Mouse (Mus musculus) heart, embryonic 15.5 days (tissue): ENCODE data around the gene Hpse2. TPM values are rescaled to one million over a fixed set of nuclear protein-coding genes. Genes with fewer than 3 reads are reported as not detected.
A peak's percentile ranks its signal among the peaks of the same experiment; 100 is the strongest.
"Not testable (repeated sequence)": the region's sequence is repeated elsewhere in the genome, so short reads cannot be mapped to it uniquely, and the experiment has no call there.

Experiments
- ATAC-seq: fragments of 200-750 bp; cut with Nextera tagmentation; replicated peaks from 2 replicates; pipeline ENCODE4 v1.8.0; 2017; ENCODE audit warnings: low read depth, moderate TSS enrichment; ENCODE audit not compliant: insufficient number of reproducible peaks, insufficient read depth, low FRiP score
- H3K27ac ChIP-seq: fragments of 300-500 bp; sonication (generic); 2 replicates; pipeline ENCODE4 v1.5.1; 2015; ENCODE audit warnings: mild to moderate bottlenecking, inconsistent platforms
- H3K27me3 ChIP-seq: fragments of 300-500 bp; sonication (generic); 2 replicates; pipeline ENCODE4 v1.6.1; 2015; ENCODE audit warnings: inconsistent platforms
- H3K36me3 ChIP-seq: fragments of 300-500 bp; sonication (generic); 2 replicates; pipeline ENCODE4 v1.6.1; 2015; ENCODE audit warnings: mild to moderate bottlenecking, inconsistent platforms
- H3K4me1 ChIP-seq: fragments of 300-500 bp; sonication (generic); replicated peaks from 2 replicates; pipeline ENCODE4 v1.6.1; 2015; ENCODE audit warnings: inconsistent platforms
- H3K4me2 ChIP-seq: fragments of 300-500 bp; sonication (generic); 2 replicates; pipeline ENCODE4 v1.6.1; 2015; ENCODE audit warnings: inconsistent platforms, mild to moderate bottlenecking, moderate library complexity
- H3K4me3 ChIP-seq: fragments of 300-500 bp; sonication (generic); 2 replicates; pipeline ENCODE4 v1.5.1; 2015; ENCODE audit warnings: mild to moderate bottlenecking, inconsistent platforms
- H3K9ac ChIP-seq: fragments of 300-500 bp; sonication (generic); 2 replicates; pipeline ENCODE4 v1.6.1; 2015; ENCODE audit warnings: mild to moderate bottlenecking, inconsistent platforms
- H3K9me3 ChIP-seq: fragments of 300-500 bp; sonication (generic); replicated peaks from 2 replicates; pipeline ENCODE4 v1.6.1; 2016; ENCODE audit warnings: inconsistent platforms
- WGBS: fragments of 180-500 bp; shearing (Covaris S2); methylation state at CpG from one replicate; pipeline ENCODE4 v1.1.7; 2015; ENCODE audit warnings: mixed read lengths; 5-methylcytosine and 5-hydroxymethylcytosine counted together
- polyA plus RNA-seq: library from polyadenylated mRNA; unstranded; fragments of >200 nt; fragmentation: Nextera tagmentation; extraction: Ambion mirVana; gene quantifications from 2 replicates; pipeline ENCODE4 v1.2.1, GENCODE M21; 2015

The Hpse2 gene
- polyA plus RNA-seq, 1 experiment from 2014 or later = 0.66 TPM

DNA sequence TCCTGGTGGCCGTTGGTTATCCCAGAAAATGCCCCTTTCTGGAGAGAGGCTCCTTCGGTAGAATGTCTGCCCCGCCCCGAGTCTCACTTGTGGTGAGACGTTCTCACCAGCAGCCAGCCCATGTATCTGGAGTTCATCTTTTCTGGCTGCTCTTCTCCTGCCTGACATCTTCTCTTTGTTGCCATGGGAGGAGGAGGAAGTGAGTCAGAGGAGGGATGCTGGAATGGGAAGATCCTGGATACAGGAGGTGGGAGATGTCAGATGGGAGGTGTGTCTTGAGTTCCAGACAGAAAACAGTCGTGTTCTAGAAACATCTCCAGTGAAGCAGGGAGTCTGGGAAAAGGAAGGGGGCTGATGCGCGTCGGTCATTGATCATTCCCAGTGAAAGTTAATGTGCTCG lies 578.7 kb downstream of the Hpse2 start:
- no peak overlapping the region for H3K4me2 ChIP-seq
- no peak overlapping the region for H3K4me3 ChIP-seq
- no peaks in the 10 kb centered on the region for H3K9me3 ChIP-seq
- no peaks in the 10 kb centered on the region for H3K27me3 ChIP-seq
- WGBS = 71% methylated on average over 10 of the region's 10 CpGs
- H3K27ac ChIP-seq = no peak overlapping the region
- no peak overlapping the region for H3K9ac ChIP-seq
- ATAC-seq = no peak
- no peaks in the 10 kb centered on the region; the same call in 1 of the 2 replicates for H3K4me1 ChIP-seq
- no peaks in the 10 kb centered on the region for H3K36me3 ChIP-seq

DNA sequence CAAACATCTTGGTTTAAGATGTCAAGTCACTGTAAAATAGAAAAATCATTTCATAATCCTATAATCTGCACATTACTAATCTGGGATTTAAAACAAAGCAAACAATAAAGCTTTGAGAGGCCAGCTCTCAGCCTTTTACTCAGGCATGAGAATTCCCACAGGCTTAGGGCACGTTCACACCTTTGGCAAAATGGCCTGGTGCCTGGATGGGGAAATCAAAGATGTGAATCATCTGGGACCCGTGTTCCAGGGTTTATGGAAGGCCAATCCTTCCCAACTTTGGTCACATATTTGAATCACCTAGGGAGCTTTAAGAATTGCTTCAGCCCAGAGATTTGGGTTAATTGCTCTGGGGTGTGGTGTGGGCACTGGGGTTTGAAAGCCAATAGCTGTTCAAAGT lies 590.3 kb downstream of the Hpse2 start:
- H3K4me3 ChIP-seq = no peak overlapping the region
- H3K27me3 ChIP-seq = peaks cover 16% of the 10 kb centered on the region
- no peak overlapping the region for H3K27ac ChIP-seq
- H3K4me1 ChIP-seq = peaks cover 8% of the 10 kb centered on the region
- no peak for ATAC-seq
- H3K9ac ChIP-seq = no peak overlapping the region
- H3K4me2 ChIP-seq = no peak overlapping the region
- H3K9me3 ChIP-seq = no peaks in the 10 kb centered on the region
- no peaks in the 10 kb centered on the region for H3K36me3 ChIP-seq
- 64% methylated on average over 2 of the region's 2 CpGs for WGBS

DNA sequence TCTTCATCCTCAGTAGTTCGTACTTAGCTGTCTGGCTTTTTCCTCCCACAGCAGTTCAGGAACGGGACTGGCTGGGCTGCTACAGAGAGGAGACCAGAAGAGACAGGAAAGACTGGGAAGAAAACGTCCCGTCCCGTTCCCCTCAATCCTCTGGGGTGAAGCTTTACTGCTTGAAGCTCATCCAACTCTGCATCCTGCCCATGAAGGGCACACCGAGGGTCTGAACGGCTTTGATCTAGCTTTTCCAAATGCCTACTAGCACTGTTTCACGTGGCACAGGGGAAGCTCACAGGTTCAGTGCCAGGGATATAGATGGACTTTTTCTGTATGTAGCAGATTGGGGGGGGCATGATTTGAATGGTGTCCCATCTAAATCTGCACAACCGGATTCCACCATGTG lies 592.4 kb downstream of the Hpse2 start:
- Histone ChIP-seq H3K4me1 (peaks cover 8% of the 10 kb centered on the region), H3K27ac (no peak overlapping the region), H3K9me3 (no peaks in the 10 kb centered on the region), H3K4me2 (peak overlapping the region; percentile 79), H3K36me3 (no peaks in the 10 kb centered on the region), H3K4me3 (peak overlapping the region; percentile 48; the same call in 1 of the 2 replicates), H3K9ac (no peak overlapping the region), H3K27me3 (peaks cover 21% of the 10 kb centered on the region)
- 35% methylated on average over 9 of the region's 9 CpGs for WGBS
- no peak for ATAC-seq

DNA sequence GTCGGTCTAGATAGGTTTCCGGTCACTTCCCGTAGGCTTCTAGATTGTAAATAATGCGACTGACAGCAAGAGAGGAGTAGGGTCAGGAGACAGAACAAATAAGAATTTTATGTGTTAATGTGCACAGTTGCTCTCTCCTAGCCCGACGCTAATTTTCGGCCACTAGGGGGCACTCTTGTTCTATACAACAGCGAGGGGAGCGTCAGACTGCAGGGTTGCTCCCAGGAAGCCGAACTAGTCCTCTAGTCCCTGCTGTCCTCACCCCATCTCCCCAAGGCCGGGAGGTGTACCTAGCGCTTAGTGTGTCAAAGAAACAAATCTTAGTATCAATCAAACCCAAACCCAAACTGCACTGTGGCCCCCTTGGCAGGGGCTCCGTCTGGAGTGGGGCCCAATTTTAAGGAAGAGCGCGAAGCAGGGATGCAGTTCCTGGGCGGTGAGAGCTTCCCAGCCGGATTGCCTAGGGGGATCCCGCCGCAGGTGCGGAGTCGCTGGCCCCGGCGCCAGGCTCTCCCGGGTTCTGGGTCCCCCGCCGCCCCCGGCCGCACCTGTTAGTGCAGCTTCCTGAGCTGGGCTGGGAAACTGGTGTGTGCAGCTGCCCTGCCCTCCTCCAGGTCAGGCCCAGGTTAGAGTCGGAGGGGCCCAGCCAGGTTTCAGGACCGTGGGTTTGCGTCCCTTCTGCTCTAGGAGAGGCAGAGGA lies 593.1 kb downstream of the Hpse2 start:
- WGBS = 1% methylated on average over 28 of the region's 31 CpGs

DNA sequence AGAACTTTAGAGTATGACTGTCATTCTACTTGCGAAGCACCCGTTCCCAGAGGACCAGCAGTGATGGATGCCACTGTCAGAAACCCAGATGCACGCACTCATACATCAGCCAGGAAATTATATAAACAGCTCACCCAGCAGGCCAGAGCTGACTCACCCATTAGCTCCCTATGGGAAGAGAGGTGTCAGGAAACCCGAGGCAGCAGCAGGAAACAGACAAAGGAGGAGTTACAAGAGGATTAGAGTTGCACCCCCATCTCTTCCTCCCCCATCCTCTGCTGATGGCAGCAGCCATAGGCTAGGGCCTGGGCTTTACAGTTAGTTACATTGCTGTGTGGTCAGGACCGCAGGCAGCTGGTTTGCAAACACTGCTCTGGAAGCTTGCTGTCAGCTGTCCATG lies 599.8 kb downstream of the Hpse2 start:
- no peaks in the 10 kb centered on the region; the same call in 1 of the 2 replicates for H3K4me1 ChIP-seq
- 28% methylated on average over 5 of the region's 5 CpGs for WGBS
- no peak overlapping the region for H3K9ac ChIP-seq
- ATAC-seq = no peak
- H3K27ac ChIP-seq = no peak overlapping the region
- H3K36me3 ChIP-seq = no peaks in the 10 kb centered on the region
- H3K9me3 ChIP-seq = no peaks in the 10 kb centered on the region
- no peak overlapping the region for H3K4me2 ChIP-seq
- no peak overlapping the region for H3K4me3 ChIP-seq
- peaks cover 5% of the 10 kb centered on the region; the same call in 1 of the 2 replicates for H3K27me3 ChIP-seq

More for the DNA sequence above, 593.1 kb downstream of the Hpse2 start:
- peak; percentile 67 for ATAC-seq
- Histone ChIP-seq H3K9ac (peak overlapping the region; percentile 37; the same call in 1 of the 2 replicates), H3K4me3 (peak overlapping the region; percentile 48), H3K27ac (no peak overlapping the region), H3K4me1 (peaks cover 8% of the 10 kb centered on the region), H3K9me3 (no peaks in the 10 kb centered on the region), H3K4me2 (peak overlapping the region; percentile 79), H3K36me3 (no peaks in the 10 kb centered on the region), H3K27me3 (peaks cover 21% of the 10 kb centered on the region)

DNA sequence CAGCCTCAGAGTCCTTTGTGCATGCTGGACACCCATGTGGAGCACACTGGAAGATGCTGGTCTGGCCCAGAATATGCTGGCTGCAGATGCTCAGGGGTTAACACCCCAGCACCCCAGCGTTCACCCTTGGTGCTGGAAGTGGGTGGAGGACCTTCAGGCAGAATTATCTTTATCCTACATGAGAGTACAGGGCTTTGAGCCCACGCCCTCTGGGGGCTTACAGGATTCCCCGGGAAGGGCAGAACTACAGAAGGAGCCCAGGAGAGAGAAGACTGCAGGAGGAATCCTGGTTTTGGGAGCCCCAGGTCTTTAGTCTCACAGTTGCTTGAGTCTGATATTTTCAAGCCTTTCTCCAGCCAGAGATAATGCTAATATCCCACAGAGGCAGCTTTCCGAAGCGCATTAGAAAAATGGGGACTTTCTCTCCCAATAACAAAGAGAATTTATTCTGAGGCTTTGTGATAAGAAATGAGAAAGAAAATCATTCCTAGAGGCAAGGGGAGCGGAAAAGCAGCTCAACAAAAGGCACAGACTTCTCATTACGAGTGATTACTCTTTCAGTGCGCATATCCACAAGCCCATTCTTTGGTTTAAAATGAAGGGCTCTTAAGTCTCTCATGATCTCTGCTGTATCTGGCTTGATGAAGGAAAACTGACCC lies 602.5 kb downstream of the Hpse2 start:
- Histone ChIP-seq H3K27ac (no peak overlapping the region), H3K4me2 (no peak overlapping the region), H3K9me3 (no peaks in the 10 kb centered on the region), H3K4me3 (no peak overlapping the region), H3K36me3 (no peaks in the 10 kb centered on the region), H3K27me3 (no peaks in the 10 kb centered on the region; the same call in 1 of the 2 replicates), H3K4me1 (no peaks in the 10 kb centered on the region; the same call in 1 of the 2 replicates), H3K9ac (no peak overlapping the region)
- ATAC-seq = no peak
- 56% methylated on average over 8 of the region's 8 CpGs for WGBS

DNA sequence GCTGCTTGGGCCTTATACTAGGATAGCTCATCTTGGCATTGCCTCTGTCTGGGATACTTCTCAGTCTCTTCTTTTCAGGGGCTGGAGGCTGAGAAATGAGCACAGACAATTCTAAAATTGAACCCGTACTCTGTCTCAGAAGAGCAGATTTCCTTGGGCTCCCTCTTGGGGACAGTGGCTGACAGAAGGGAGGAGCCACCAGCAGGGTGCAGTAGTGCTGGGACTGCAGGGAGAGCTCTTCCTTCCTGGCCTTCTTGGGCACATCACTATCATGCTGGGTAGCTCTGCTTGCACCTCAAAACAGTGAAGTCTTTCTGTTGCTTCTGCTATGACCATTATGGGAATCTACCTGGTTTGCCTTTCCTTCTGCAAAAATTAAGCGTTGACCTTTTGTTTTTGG lies 603.0 kb downstream of the Hpse2 start:
- no peaks in the 10 kb centered on the region for H3K36me3 ChIP-seq
- H3K9ac ChIP-seq = no peak overlapping the region
- no peaks in the 10 kb centered on the region for H3K9me3 ChIP-seq
- no peak overlapping the region for H3K4me2 ChIP-seq
- no peak overlapping the region for H3K4me3 ChIP-seq
- H3K27ac ChIP-seq = no peak overlapping the region
- H3K4me1 ChIP-seq = peaks cover under 1% of the 10 kb centered on the region
- 25% methylated on average over 2 of the region's 2 CpGs for WGBS
- ATAC-seq = no peak
- no peaks in the 10 kb centered on the region; the same call in 1 of the 2 replicates for H3K27me3 ChIP-seq

DNA sequence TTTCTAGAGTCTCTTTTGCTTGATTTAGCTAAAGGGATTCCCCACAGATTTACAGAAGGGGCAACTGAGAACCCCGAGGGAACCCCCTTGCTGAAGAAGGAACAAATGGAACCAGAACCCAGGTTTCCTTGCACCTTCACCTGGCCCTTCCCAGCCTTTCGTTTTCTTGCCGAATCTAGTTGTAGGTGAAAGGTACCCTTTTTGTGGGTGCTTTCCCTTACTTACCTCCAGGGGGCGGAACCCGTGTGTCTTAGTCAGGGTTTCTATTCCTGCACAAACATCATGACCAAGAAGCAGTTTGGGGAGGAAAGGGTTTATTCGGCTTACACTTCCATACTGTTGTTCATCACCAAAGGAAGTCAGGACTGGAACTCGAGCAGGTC lies 608.0 kb downstream of the Hpse2 start:
- Histone ChIP-seq H3K27ac (peak overlapping the region; percentile 81), H3K9ac (peak overlapping the region; percentile 69), H3K4me2 (peak overlapping the region; percentile 90), H3K4me3 (peak overlapping the region; percentile 65)
- not testable (repeated sequence) for H3K9me3 ChIP-seq, ATAC-seq, H3K36me3 ChIP-seq, H3K4me1 ChIP-seq, H3K27me3 ChIP-seq
- WGBS = 50% methylated on average over 7 of the region's 7 CpGs

DNA sequence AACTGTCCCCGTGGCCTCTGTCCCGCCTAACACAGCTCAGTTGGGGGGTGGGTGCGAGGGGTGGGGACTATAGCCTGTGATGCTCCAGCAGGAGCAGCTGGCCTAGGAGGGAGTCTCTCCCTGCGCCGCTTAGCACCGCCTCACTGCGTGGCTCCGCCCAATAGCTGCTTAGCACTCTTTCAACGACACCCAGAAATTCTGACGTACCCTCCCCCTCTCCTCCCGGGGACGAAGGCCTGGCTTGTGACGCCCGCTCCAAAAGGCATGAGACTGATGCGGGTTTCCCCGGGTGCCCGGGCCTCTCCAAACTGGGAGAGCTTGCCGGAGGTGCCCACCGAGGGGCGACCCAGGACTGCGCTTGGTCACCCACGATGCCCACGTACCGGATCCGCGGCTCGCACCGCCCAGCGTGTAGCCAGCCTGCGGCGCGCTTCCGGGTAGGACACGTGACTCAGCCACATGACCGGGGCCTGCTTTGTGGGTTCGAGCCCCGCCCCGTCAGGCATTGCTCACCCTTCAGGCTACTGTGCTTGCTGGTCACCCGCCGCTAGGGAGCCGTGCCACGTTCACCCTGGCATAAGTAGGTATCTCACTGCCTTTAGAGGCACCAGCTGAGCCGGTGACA lies 608.5 kb downstream of the Hpse2 start, which contains the start of gene Hps1:
TSS of gene Hps1 (minus strand) at position 448 of the 625 bp plus-strand sequence.
- Histone ChIP-seq H3K4me1 (peaks cover 7% of the 10 kb centered on the region), H3K4me2 (peak within 1 kb of the TSS; percentile 90), H3K27ac (peak within 1 kb of the TSS; percentile 81), H3K4me3 (peak within 1 kb of the TSS; percentile 65), H3K9me3 (no peaks in the 10 kb centered on the region), H3K27me3 (no peaks in the 10 kb centered on the region), H3K36me3 (no peaks in the 10 kb centered on the region), H3K9ac (peak within 1 kb of the TSS; percentile 69)
- under 1% methylated on average over 43 of the region's 43 CpGs for WGBS
- peak; percentile 95 for ATAC-seq

DNA sequence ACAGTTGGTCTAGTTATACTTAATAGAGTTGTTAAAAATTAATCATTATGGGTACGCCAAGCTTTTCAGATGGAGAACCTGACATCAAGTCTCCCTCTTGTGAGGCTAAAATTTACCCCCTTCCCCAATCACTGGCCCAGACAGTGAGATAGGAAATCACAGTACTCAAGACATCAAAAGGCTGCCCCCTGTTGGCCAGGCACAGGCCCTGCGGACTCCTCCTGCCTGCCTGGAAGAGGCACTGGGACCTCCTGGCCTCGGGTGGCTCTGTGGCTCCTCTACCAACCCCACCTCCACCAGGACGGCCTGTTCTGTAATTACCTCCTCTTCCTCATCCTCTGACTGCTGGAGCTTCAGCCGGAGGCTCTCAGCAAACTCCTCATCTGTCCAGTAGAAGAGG lies 610.4 kb downstream of the Hpse2 start:
- Histone ChIP-seq H3K36me3 (no peaks in the 10 kb centered on the region), H3K27me3 (no peaks in the 10 kb centered on the region), H3K9me3 (no peaks in the 10 kb centered on the region), H3K4me2 (no peak overlapping the region), H3K4me3 (no peak overlapping the region), H3K27ac (no peak overlapping the region), H3K9ac (no peak overlapping the region), H3K4me1 (peaks cover 7% of the 10 kb centered on the region)
- no peak for ATAC-seq
- WGBS = 70% methylated on average over 5 of the region's 5 CpGs

DNA sequence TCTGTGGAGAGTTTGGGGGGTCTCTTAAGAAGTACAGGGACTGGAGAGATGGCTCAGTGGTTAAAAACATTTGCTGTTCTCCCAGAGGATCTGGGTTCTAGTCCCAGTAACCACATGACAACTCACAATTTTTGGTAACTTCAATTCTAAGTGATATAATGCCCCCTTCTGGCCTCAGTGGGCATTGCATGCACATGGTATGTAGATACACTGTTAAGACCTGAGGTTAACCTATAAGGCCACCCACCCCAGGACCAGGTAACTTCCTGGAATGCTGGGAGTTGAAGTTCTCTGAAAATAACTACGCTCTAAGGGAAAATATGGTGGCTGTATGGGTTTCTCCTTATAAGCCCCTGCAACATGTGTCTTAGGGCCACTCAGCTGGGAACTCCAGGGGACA lies 611.3 kb downstream of the Hpse2 start:
- no peak overlapping the region for H3K9ac ChIP-seq
- H3K27me3 ChIP-seq = no peaks in the 10 kb centered on the region
- 86% methylated on average over 1 of the region's 1 CpGs for WGBS
- H3K36me3 ChIP-seq = no peaks in the 10 kb centered on the region
- no peak overlapping the region for H3K4me3 ChIP-seq
- H3K9me3 ChIP-seq = no peaks in the 10 kb centered on the region
- no peak overlapping the region for H3K4me2 ChIP-seq
- no peak overlapping the region for H3K27ac ChIP-seq
- ATAC-seq = no peak
- peaks cover 7% of the 10 kb centered on the region for H3K4me1 ChIP-seq
